Mouse (Mus musculus): ENCODE results near the gene Abat.

Gene Abat

GRCm38 (mm10) chr16:8576111-8576510 lies 62.9 kb downstream of the Abat start:
- DNase-seq: no peak

GRCm38 (mm10) chr16:8576901-8577300 lies 63.7 kb downstream of the Abat start:
- no peak for DNase-seq

GRCm38 (mm10) chr16:8578326-8578725 lies 65.1 kb downstream of the Abat start:
- DNase-seq: no peak

GRCm38 (mm10) chr16:8579546-8579945 lies 66.3 kb downstream of the Abat start:
- no peak for DNase-seq

GRCm38 (mm10) chr16:8581661-8582239 lies 68.5 kb downstream of the Abat start:
- DNase-seq: no peak

GRCm38 (mm10) chr16:8582579-8583295 lies 69.5 kb downstream of the Abat start:
- no peak for DNase-seq

- DNase-seq: no peak
Measured at GRCm38 (mm10) chr16:8584248-8584647, 71.0 kb downstream of the Abat start.

GRCm38 (mm10) chr16:8585056-8585455 lies 71.8 kb downstream of the Abat start:
- DNase-seq: no peak

- DNase-seq: no peak
Measured at GRCm38 (mm10) chr16:8595411-8595810, 82.2 kb downstream of the Abat start.

GRCm38 (mm10) chr16:8596336-8596735 lies 83.1 kb downstream of the Abat start:
- no peak for DNase-seq

GRCm38 (mm10) chr16:8597516-8597915 lies 84.3 kb downstream of the Abat start:
- no peak for DNase-seq

GRCm38 (mm10) chr16:8603789-8604188 lies 90.6 kb downstream of the Abat start:
- DNase-seq: no peak

- no peak for DNase-seq
Measured at GRCm38 (mm10) chr16:8610397-8610796, 97.2 kb downstream of the Abat start.

- no peak for DNase-seq
Measured at GRCm38 (mm10) chr16:8612214-8613005, 99.2 kb downstream of the Abat start.

- DNase-seq: no peak
Measured at GRCm38 (mm10) chr16:8613039-8613438, 99.8 kb downstream of the Abat start.

- no peak for DNase-seq
Measured at GRCm38 (mm10) chr16:8613447-8613846, 100.2 kb downstream of the Abat start.

GRCm38 (mm10) chr16:8619659-8620314 lies 106.6 kb downstream of the Abat start:
- no peak for DNase-seq

- DNase-seq: no peak
Measured at GRCm38 (mm10) chr16:8620315-8621115, 107.3 kb downstream of the Abat start.

- DNase-seq: no peak
Measured at GRCm38 (mm10) chr16:8630419-8630818, 117.2 kb downstream of the Abat start.

- DNase-seq: no peak
Measured at GRCm38 (mm10) chr16:8631428-8631827, 118.2 kb downstream of the Abat start.

GRCm38 (mm10) chr16:8636867-8637216 lies 123.6 kb downstream of the Abat start:
- no peak for DNase-seq

GRCm38 (mm10) chr16:8637217-8638051 lies 124.2 kb downstream of the Abat start, which contains the start of the genes Pmm2 and Tmem186:
Gene Pmm2 (plus strand): TSS chr16:8637674.
Gene Tmem186 (minus strand): TSS chr16:8637712.
- peak; percentile 92 for DNase-seq

All from cerebellum, adult 9-10 months (tissue).